Mouse (Mus musculus): ENCODE results near the gene Eif2s3x. TPM values are rescaled to one million over a fixed set of nuclear protein-coding genes. Genes with fewer than 3 reads are reported as not detected.

Gene Eif2s3x
- 68.5 TPM for polyA plus RNA-seq (2014; fragmentation: Illumina TruSeq; extraction: RNeasy Lipid Tissue Mini Kit (QIAGEN cat#74804); ENCODE audit: insufficient read depth, low read depth, low replicate concordance)

DNA sequence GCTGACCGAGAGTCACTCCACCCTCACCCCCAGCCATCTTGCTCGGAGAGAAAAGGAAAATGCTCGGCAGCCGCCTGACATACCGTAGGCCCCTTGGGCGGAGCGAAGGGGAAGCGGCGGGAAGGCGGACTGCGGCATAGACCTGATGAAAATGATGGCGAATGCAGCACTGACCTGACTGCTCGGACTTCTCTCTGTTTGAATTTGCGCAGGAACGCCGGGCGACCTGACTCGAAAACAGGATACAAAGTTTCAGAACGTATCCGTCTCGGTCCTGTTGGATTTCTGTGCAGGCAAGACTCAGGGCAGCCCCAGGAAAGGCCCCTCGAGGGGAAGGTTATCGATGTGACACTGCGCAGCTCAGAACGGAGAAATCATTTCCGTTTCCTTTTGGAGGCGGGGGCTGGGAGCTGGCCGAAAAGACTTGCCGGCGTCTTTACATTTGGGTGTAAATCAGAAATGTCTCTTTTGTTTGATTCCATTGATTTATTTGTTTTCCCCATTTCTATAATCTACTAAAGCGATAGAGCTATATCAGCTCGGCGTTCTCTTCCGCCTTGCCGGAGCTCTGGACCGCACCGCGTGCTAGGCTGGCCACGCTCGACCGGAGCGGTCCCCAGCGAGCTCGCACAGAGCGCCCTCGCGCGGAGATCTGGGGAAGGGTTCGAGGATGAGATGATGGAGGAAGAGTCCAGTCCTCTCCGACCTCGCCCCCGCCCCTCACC is at the start of gene Eif2s3x:
TSS of gene Eif2s3x (minus strand) at position 266 of the 725 bp plus-strand sequence.

DNA sequence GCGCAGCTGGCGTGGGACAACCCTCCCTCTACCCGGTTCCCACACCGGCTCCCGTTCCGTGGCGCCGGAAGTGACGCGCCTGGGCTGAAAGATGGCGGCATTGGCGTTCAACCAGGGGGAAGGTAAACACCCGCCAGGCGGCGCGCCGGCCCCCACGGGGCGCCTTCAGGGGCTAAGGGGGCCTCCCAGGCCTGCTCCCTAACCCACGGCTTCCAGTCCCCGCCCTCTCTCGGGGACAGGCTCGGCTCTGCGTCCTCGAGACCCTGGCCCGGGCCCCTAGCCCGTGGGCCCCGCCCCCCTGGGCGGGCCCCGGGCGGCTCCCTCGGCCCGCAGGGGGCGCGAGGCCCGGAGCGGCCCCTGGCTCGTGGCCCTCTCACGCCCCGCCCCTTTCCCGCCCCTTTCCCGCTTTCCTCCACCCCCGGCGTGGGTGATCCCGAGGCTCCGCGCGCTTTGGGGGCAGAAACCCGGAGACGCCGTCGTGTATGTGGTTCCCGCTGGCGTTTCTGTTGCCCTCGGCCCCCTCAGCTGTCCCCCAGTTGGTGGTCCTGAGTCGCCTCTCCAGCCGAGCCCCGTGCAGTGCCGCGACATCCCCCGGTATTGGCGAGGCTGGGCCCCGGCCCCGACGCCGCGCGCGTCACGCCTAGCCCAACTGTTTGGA is 22.0 kb upstream of the Eif2s3x start, which contains the start of gene Klhl15:
TSS of gene Klhl15 (plus strand) at position 68 of the 658 bp plus-strand sequence.

Other genes with a start within 250 kb of the Eif2s3x start
- 0.08 TPM for gene AU015836, start 244.2 kb downstream of the Eif2s3x start, polyA plus RNA-seq (2014; fragmentation: Illumina TruSeq; extraction: RNeasy Lipid Tissue Mini Kit (QIAGEN cat#74804); ENCODE audit: insufficient read depth, low read depth, low replicate concordance)
- gene Zfx, start 89.2 kb downstream of the Eif2s3x start, polyA plus RNA-seq (2014; fragmentation: Illumina TruSeq; extraction: RNeasy Lipid Tissue Mini Kit (QIAGEN cat#74804); ENCODE audit: insufficient read depth, low read depth, low replicate concordance), result 8.3 TPM
- gene Klhl15, start 21.7 kb upstream of the Eif2s3x start, polyA plus RNA-seq (2014; fragmentation: Illumina TruSeq; extraction: RNeasy Lipid Tissue Mini Kit (QIAGEN cat#74804); ENCODE audit: insufficient read depth, low read depth, low replicate concordance), result 2.3 TPM
- gene Fam90a1b, start 153.9 kb upstream of the Eif2s3x start, polyA plus RNA-seq (2014; fragmentation: Illumina TruSeq; extraction: RNeasy Lipid Tissue Mini Kit (QIAGEN cat#74804); ENCODE audit: insufficient read depth, low read depth, low replicate concordance), result not detected
- gene Apoo, start 154.3 kb upstream of the Eif2s3x start, polyA plus RNA-seq (2014; fragmentation: Illumina TruSeq; extraction: RNeasy Lipid Tissue Mini Kit (QIAGEN cat#74804); ENCODE audit: insufficient read depth, low read depth, low replicate concordance), result 28.1 TPM